Mouse (Mus musculus) megakaryocyte, embryonic 14.5 days (primary cell): ENCODE results near the gene Mrm3. TPM values are rescaled to one million over a fixed set of nuclear protein-coding genes. Genes with fewer than 3 reads are reported as not detected.

Experiments
- H3K27me3 ChIP-seq: replicated peaks from 2 replicates; pipeline ENCODE3; 2012; ENCODE audit warnings: inconsistent platforms
- H3K36me3 ChIP-seq: replicated peaks from 2 replicates; pipeline ENCODE3; 2012; ENCODE audit warnings: low read length, inconsistent platforms, mixed read lengths
- H3K4me1 ChIP-seq: 2 replicates; pipeline ENCODE4 v1.6.1; 2012; ENCODE audit warnings: inconsistent platforms
- H3K4me3 ChIP-seq: replicated peaks from 2 replicates; pipeline ENCODE3; 2012; ENCODE audit warnings: moderate library complexity, mild to moderate bottlenecking, inconsistent platforms
- H3K9me3 ChIP-seq: 2 replicates; pipeline ENCODE4 v1.6.1; 2012; ENCODE audit warnings: inconsistent platforms
- FLI1 ChIP-seq: IDR thresholded peaks from 2 replicates; pipeline ENCODE4 v1.6.1; 2012; ENCODE audit warnings: low read length, inconsistent platforms, mixed read lengths
- GATA1 ChIP-seq: IDR thresholded peaks from 3 replicates; pipeline ENCODE4 v1.6.1; 2012; ENCODE audit warnings: mixed read lengths, low read length, inconsistent platforms, borderline replicate concordance
- polyA plus RNA-seq: library from polyadenylated mRNA; stranded (reverse); fragments of >175 nt; gene quantifications from 2 replicates; pipeline ENCODE4 v1.2.3, GENCODE M21; 2012; ENCODE audit warnings: low replicate concordance; ENCODE audit not compliant: insufficient read depth

Gene Mrm3
- polyA plus RNA-seq, 1 experiment: 5.5 TPM

GRCm38 (mm10) chr11:76247239-76247638 lies 3.7 kb downstream of the Mrm3 start:
- Histone ChIP-seq H3K9me3 (no peaks in the 10 kb centered on the region), H3K27me3 (no peaks in the 10 kb centered on the region), H3K4me3 (no peak overlapping the region), H3K4me1 (peaks cover 26% of the 10 kb centered on the region), H3K36me3 (peaks cover 44% of the 10 kb centered on the region)
- TF ChIP-seq GATA1 (no peak), FLI1 (no peak)

GRCm38 (mm10) chr11:76252036-76252435 lies 8.5 kb downstream of the Mrm3 start:
- Histone ChIP-seq H3K9me3 (no peaks in the 10 kb centered on the region), H3K4me3 (no peak overlapping the region), H3K36me3 (peaks cover 39% of the 10 kb centered on the region), H3K4me1 (peaks cover 10% of the 10 kb centered on the region), H3K27me3 (no peaks in the 10 kb centered on the region)
- no peak for TF ChIP-seq GATA1
- TF ChIP-seq FLI1: no peak

GRCm38 (mm10) chr11:76253145-76253917 lies 9.8 kb downstream of the Mrm3 start:
- peaks cover 10% of the 10 kb centered on the region for H3K4me1 ChIP-seq
- H3K36me3 ChIP-seq: peaks cover 45% of the 10 kb centered on the region
- H3K27me3 ChIP-seq: no peaks in the 10 kb centered on the region
- H3K4me3 ChIP-seq: no peak overlapping the region
- no peaks in the 10 kb centered on the region for H3K9me3 ChIP-seq
- TF ChIP-seq FLI1: no peak
- TF ChIP-seq GATA1: no peak

- TF ChIP-seq FLI1 (no peak), GATA1 (no peak)
- H3K36me3 ChIP-seq: peaks cover 42% of the 10 kb centered on the region
- H3K27me3 ChIP-seq: no peaks in the 10 kb centered on the region
- H3K4me3 ChIP-seq: no peak overlapping the region
- H3K4me1 ChIP-seq: peaks cover 10% of the 10 kb centered on the region
- no peaks in the 10 kb centered on the region for H3K9me3 ChIP-seq
Measured at GRCm38 (mm10) chr11:76253918-76254264, 10.4 kb downstream of the Mrm3 start.

- no peak overlapping the region for H3K4me3 ChIP-seq
- H3K4me1 ChIP-seq: peaks cover 12% of the 10 kb centered on the region
- H3K9me3 ChIP-seq: no peaks in the 10 kb centered on the region
- H3K27me3 ChIP-seq: peaks cover 3% of the 10 kb centered on the region
- TF ChIP-seq GATA1 (no peak), FLI1 (no peak)
- peaks cover 40% of the 10 kb centered on the region for H3K36me3 ChIP-seq
Measured at GRCm38 (mm10) chr11:76255431-76256001, 12.0 kb downstream of the Mrm3 start.

- Histone ChIP-seq H3K9me3 (no peaks in the 10 kb centered on the region), H3K4me3 (no peak overlapping the region), H3K27me3 (peaks cover 6% of the 10 kb centered on the region), H3K4me1 (peaks cover 18% of the 10 kb centered on the region), H3K36me3 (peaks cover 39% of the 10 kb centered on the region)
- TF ChIP-seq FLI1 (no peak), GATA1 (no peak)
Measured at GRCm38 (mm10) chr11:76256129-76256528, 12.6 kb downstream of the Mrm3 start.

GRCm38 (mm10) chr11:76257386-76257785 lies 13.9 kb downstream of the Mrm3 start:
- Histone ChIP-seq H3K36me3 (peaks cover 38% of the 10 kb centered on the region), H3K4me3 (no peak overlapping the region), H3K4me1 (peaks cover 30% of the 10 kb centered on the region), H3K9me3 (no peaks in the 10 kb centered on the region), H3K27me3 (peaks cover 7% of the 10 kb centered on the region)
- no peak for TF ChIP-seq GATA1
- no peak for TF ChIP-seq FLI1

- peaks cover 47% of the 10 kb centered on the region for H3K36me3 ChIP-seq
- no peak overlapping the region for H3K4me3 ChIP-seq
- H3K27me3 ChIP-seq: peaks cover 10% of the 10 kb centered on the region
- TF ChIP-seq GATA1: no peak
- no peak for TF ChIP-seq FLI1
- peaks cover 33% of the 10 kb centered on the region for H3K4me1 ChIP-seq
- no peaks in the 10 kb centered on the region for H3K9me3 ChIP-seq
Measured at GRCm38 (mm10) chr11:76258511-76258910, 15.0 kb downstream of the Mrm3 start.

- no peaks in the 10 kb centered on the region for H3K9me3 ChIP-seq
- H3K27me3 ChIP-seq: peaks cover 13% of the 10 kb centered on the region
- H3K4me1 ChIP-seq: peaks cover 27% of the 10 kb centered on the region
- TF ChIP-seq FLI1 (no peak), GATA1 (no peak)
- no peak overlapping the region for H3K4me3 ChIP-seq
- H3K36me3 ChIP-seq: peaks cover 48% of the 10 kb centered on the region
Measured at GRCm38 (mm10) chr11:76260208-76261050, 16.9 kb downstream of the Mrm3 start.
